Mouse (Mus musculus) heart, postnatal 36 days (tissue): Measurements from ENCODE around the gene Fbxo47. TPM values are rescaled to one million over a fixed set of nuclear protein-coding genes. Genes with fewer than 3 reads are reported as not detected.

Experiments used
- DNase-seq, 2 experiments: peaks; one replicate each; pipeline ENCODE4 v3.0.0; 2021 to 2022
- intact Hi-C: fragments of 180-260 bp; cut with DNase I; formaldehyde crosslinking; loops from one replicate; pipeline ENCODE4 v1.15.1; 2025
- total RNA-seq, 2 experiments: library from RNA; stranded (reverse); gene quantifications; 2 replicates each; pipeline ENCODE4 v1.2.3; 2021

Gene Fbxo47
- under 1 TPM; 0.35 to 0.69 TPM for total RNA-seq

GRCm38 (mm10) chr11:97883918-97884600 is at the start of gene Fbxo47:
TSS of gene Fbxo47 (minus strand) at chr11:97884154.
- DNase-seq = peak; percentile 95 to 96
- intact Hi-C loops = loop anchor here (1.0 to 5.0 kb wide), 2 partner anchors 42 to 91 kb away; partner anchors contain the start of gene B230217C12Rik

DNA sequence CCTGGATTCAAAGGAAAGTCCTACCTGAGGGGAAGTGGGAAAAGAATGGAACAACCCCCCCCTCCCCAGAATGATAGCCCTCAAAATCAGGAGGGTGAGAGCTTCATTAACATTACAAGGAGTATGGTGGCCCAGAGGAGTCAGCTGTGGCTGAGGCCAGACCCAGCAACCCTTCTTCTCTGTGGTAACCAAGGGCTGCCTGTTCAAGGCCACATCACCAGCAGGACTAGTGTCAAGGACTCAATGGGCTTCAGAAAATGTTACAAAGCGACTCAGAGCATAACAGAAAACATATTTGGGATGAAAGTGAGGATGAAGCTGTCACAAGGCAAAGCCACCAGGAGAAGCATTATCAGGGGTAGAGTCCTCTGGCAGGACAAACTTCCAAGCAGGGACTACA is 49.6 kb upstream of the Fbxo47 start:
- no peak for DNase-seq
- intact Hi-C loops = no loop called here

GRCm38 (mm10) chr11:97928905-97929304 is 45.0 kb upstream of the Fbxo47 start:
- intact Hi-C loops = no loop called here
- no peak for DNase-seq

DNA sequence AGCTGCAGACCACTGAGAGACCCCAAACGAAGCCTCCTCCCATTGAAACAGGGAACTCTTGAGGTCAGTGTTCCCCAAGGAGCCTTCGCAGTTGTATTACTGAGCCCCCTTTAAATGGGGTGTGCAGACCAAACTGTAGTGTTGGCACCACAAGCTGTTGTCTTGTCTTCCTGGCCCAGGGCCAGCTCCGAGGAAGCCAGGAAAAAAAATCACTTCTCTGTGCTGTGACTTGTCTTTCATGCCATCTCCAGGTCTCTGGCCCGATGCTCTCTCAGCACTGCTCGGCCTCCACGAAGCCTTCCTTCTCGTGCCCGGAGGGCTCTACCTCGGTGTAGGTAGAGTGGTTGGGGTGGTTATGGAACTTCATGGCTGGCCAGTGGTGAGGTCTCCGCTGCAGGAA is 40.3 kb upstream of the Fbxo47 start:
- no peak for DNase-seq
- intact Hi-C loops = no loop called here

GRCm38 (mm10) chr11:97923639-97924038 is 39.7 kb upstream of the Fbxo47 start:
- DNase-seq = no peak
- intact Hi-C loops = no loop called here

- intact Hi-C loops = no loop called here
- DNase-seq = no peak
Measured at GRCm38 (mm10) chr11:97915974-97916503, 32.1 kb upstream of the Fbxo47 start.

GRCm38 (mm10) chr11:97915471-97915870 is 31.5 kb upstream of the Fbxo47 start:
- intact Hi-C loops = no loop called here
- DNase-seq = no peak

- intact Hi-C loops = no loop called here
- no peak for DNase-seq
Measured at GRCm38 (mm10) chr11:97913111-97913510, 29.2 kb upstream of the Fbxo47 start.

DNA sequence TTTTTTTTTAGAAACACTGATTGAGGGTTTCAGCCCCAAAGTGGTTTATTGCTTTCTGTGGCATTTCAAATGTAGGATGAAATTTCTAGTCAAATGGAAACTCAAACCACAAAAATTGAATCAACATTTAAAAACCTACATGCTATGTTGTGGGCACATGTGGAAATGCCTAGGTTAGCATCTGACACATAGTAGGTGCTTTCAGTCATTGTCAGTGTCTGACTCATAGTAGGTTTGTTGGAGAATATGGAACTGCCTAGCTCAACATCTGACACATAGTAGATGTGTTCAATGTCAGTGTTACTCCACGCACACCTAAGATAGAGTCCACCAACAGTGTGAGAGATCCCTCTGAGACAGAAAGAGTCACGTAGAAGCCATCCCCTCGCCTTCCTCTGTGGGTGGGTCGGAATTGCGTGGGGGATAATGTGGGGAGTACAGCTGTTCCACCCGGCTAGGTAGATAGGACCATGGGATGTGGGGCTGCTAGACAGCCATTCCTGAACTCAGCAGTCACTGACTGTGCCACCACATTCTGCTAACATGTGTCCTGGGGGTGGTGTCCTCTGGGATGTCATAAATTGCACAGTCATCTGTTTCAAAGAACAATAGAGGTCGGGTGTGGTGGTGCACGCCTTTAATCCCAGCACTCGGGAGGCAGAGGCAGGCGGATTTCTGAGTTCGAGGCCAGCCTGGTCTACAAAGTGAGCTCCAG is 24.8 kb upstream of the Fbxo47 start:
- intact Hi-C loops = no loop called here
- DNase-seq = no peak

DNA sequence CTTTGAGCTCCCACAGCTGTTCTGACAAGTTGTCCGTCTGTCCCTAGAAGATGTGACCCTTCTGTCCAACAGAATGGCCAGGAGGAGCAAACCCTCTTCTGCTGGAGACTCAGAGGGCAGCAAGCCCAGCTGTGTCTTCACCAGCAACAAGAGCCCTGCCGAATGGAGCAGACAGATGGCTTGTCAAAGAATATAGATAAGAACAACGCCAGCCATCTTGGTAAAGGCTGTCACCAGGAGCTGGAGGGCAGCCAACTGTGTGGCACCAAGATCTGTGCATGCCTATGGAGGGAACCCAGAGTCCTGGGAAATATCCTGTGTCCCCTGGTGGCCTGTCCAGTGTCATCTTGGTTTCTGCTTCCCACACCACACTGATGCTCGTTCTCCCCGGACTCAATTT is 24.0 kb upstream of the Fbxo47 start:
- intact Hi-C loops = no loop called here
- DNase-seq = no peak

GRCm38 (mm10) chr11:97906905-97907304 is 23.0 kb upstream of the Fbxo47 start:
- no peak for DNase-seq
- intact Hi-C loops = no loop called here

GRCm38 (mm10) chr11:97905941-97906340 is 22.0 kb upstream of the Fbxo47 start:
- intact Hi-C loops = no loop called here
- DNase-seq = no peak

GRCm38 (mm10) chr11:97905540-97905939 is 21.6 kb upstream of the Fbxo47 start:
- intact Hi-C loops = no loop called here
- no peak for DNase-seq

GRCm38 (mm10) chr11:97904801-97905200 is 20.8 kb upstream of the Fbxo47 start:
- intact Hi-C loops = no loop called here
- DNase-seq = no peak

GRCm38 (mm10) chr11:97901806-97902205 is 17.9 kb upstream of the Fbxo47 start:
- intact Hi-C loops = loop anchor here (2.0 kb wide), 1 partner anchor 173 kb away; no protein-coding TSS in a partner anchor
- DNase-seq = no peak

GRCm38 (mm10) chr11:97899822-97900221 is 15.9 kb upstream of the Fbxo47 start:
- DNase-seq = peak; percentile 89 to 90
- intact Hi-C loops = loop anchor here (1.0 to 2.0 kb wide), 3 partner anchors 87 to 175 kb away; no protein-coding TSS in a partner anchor

DNA sequence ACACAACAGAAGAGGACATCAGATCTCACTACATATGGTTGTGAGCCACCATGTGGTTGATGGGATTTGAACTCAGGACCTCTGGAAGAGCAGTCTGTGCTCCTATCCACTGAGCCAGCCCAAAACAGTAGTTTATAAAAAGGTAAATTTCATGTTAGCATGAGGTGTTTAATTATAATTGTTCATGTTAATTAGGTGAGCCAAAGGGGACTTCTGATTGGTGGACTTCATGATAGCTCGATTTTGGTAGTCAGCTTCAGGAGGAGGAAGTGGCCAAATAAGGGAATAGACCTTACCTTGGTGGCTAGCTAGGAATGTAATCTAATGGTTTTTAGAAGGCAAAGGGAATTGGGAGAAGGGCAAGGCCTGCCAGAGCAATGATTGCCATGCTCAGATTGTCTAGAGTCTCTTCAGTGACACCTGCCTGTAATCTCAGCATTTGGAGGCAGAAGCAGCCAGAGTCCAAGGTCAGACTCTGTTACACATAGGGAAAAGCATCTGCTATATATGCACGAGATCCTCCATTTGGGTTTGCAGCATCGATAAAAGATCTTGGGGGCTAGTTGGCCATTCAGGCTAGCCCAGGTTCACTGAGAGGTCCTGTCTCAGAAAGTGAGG is 13.7 kb upstream of the Fbxo47 start:
- intact Hi-C loops = no loop called here
- no peak for DNase-seq

DNA sequence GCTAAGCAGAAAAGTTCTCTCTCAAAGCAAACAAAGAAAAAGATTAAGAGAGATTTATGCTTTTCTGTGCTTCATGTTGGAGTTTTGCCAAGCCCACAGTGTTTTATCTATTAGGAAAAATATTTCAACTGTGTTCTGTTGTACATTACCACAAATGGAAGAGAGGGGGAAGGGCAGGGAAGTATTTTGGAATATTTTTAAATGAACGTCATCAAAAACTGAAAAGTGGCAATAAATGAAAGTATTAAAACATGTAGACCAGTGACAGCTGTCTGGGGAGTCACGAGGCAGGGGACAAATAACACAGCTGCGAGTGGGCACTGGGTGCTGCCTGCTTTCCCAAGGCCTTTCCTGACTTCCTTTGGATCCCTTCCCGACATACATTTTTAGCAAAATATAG is 12.7 kb upstream of the Fbxo47 start:
- intact Hi-C loops = no loop called here
- no peak for DNase-seq

DNA sequence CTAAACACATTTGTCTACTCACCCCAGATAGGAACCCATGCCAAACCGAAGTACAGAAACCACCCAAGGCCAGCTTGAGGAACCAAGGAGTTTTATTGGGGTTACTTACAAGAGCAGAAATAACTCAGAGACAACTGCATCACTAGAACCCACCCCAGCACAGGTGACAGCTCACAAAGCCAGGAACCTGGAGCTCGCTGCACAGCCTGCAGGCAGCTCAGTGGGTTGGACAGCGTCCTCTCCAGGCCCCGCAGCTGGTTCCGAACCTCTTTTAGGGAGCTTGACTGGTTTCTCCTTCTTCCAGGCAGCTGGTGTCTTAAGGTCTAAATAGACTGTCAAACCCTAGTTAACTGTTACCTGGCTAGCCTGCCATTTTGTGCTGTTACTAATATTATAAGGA is 7.9 kb upstream of the Fbxo47 start:
- intact Hi-C loops = no loop called here
- no peak for DNase-seq

DNA sequence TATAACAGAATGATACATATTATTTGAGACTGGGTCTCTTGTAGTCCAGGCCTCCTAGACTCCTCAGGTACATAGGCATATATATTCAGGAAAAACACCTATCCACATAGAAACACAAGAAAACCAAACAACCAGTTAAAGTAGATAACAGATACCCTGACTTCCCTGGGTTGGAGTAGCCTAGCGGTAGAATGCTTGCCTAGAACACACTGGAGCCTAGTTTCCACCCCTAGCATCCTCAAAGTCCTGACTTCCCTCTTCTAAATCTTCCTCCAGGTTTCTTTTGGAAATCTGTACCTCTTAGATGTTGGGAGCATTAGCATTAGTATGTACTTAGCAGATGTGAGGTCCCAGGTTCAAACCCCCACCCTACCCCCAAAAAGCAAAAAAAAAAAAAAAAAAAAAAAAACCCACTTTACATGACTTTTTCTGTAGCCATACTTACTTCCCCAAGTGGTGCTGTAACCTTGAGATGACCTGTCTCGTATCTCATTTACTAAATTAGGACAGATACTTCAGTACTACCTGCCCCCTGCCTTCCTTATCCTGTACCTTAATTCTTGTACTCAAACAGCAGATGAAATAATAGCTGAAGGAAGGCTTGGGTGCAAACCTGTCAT is 1.5 kb upstream of the Fbxo47 start:
- intact Hi-C loops = loop anchor here (1.0 kb wide), 1 partner anchor 87 kb away; the partner anchor contains the start of gene Lasp1
- DNase-seq = no peak
